Mouse (Mus musculus): ENCODE results near the gene Fxyd4.
A peak's percentile ranks its signal among the peaks of the same experiment; 100 is the strongest.

The Fxyd4 gene

DNA sequence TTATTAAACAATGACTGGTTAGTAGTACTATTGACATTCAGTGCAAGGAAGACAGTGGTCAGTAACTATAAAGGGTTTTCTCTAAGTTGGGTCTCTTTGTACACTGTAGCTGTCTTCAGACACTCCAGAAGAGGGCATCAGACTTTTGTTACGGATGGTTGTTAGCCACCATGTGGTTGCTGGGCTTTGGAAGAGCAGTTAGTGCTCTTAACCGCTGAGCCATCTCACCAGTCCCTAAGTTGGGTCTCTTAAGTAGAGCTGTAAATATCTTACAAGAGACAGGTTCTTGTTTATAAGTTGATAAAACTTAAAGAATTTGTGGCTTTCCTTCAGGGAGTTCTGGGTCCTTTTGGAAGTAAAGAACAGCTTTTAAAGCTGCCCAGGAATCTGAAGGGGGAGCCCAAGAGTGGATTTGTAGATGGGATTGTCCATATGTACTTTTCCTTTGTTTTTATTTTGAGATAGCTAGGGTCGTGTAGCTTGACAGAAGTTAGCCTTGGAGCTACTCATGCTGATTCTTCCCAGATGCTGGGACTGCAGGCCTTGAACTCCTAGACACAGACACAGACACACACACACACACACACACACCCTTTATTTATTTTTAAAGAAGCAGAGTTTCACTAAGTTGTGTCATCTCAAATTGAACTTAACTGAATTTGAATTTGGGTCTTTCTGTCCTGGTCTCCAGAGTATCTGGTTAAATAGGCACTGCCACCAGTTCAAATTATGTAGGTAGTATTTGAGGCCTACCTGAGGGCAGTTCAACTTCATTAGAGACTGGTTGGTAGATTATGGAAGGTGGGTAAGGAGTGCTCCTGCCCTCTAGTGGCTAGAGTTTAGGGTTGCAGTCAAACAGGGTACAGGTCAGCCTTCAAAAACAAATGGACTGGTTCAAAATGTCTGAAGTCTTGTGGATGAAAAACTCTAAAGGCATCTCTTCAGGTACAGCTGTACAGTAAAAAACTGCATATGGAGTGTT is 16.5 kb downstream of the Fxyd4 start:
- peak; percentile 65; the same call in 1 of the 2 replicates for ATAC-seq (ENCODE audit: insufficient number of reproducible peaks, low FRiP score, low TSS enrichment)

DNA sequence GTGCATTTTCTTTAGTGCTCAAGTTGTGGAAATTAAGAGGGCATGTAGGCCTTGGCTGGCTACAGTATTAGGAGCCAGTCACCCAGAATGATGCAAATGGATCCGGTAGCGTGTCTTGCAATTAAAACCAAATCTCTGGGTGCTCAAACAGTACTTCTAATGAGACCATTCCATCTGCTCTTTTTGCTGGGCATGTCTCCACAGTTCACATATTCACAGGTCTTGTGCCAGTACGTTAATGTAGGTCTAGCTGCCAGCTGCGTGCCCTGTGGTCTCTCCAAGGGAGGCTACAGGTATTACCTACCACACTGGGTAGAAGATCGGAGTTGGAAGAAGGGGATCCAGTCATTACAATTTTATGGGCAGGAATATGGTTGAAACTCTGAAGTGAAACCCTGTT is 19.4 kb downstream of the Fxyd4 start:
- ATAC-seq (ENCODE audit: insufficient number of reproducible peaks, low FRiP score, low TSS enrichment) = no peak

DNA sequence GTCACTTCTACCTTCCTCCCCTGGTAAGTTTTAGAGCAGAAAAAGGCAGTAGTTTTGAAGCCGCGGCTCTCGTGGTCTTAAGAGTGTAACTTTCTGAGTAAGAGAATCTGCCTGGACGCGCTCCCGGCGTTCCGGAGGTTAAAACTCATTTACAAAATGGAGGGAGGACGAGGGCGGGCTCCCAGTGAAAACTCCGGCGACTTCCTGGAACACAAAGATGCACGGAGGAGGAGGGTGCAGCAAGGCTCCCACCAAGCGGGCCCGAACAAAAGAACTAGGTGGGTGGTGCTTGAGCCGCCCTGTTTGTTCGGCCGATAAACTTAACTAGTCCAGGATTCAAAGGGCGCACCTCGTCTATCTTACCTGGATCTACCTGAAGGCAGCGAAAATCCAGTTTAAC is 19.9 kb downstream of the Fxyd4 start:
- no peak for ATAC-seq (ENCODE audit: insufficient number of reproducible peaks, low FRiP score, low TSS enrichment)

DNA sequence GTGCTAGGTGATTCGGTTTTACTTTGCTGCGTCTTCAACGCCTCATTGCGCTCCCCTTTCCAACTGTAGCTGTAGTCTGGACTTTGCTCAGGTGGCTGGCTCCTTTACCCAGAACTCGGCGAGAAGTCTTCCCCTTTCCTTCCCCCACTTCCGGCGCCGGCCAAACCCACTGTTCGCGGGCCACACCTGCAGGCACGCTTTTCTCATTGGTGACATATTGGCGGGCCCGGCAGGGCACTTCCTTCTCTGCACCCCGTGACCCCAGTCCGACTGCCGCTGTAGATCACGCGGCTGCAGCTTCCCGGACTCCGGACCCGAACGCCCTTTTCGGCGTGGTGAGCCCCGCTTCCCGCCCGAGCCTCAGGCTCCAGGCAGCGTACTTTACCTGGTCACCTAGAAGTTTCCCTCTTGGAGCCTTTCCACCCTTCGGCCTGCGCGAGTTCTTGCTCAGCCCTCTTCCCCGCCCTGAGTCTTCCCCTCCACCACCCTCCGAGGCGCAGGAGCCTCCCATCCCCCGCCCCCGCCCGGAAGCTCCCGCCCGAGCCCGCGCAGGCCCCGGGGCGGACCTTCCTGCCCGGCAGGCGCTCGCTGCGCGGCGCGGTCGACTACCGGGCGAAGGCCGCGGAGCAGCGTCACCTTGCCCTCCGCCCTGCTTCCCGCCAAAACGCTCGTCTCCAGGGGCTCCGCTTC is 20.6 kb downstream of the Fxyd4 start:
- peak; percentile 80 for ATAC-seq (ENCODE audit: insufficient number of reproducible peaks, low FRiP score, low TSS enrichment)

DNA sequence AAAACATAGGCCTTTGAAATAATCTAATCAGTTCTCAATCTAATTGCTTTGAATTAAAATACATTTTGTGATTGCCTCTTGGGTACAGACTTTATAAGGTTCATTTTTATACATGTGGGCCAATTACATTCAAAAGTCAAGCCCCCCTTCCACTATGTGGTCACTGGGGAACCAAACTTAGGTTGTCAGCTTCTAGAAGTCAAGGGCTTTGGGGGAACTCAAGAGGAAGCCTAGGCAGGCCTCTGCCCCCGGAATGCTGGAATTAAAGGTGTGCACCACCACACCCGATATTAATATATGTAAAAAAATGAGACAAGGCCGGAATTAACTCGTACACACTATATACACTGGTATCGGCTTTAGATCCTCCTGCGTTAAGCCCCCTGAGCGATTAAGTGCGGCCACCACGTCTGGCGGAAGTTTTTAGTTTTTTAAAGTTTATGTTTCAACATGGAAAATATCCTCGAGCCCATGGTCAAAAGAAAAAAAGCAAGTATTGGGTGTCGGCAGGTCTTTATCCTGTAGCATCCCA is 21.2 kb downstream of the Fxyd4 start:
- no peak for ATAC-seq (ENCODE audit: insufficient number of reproducible peaks, low FRiP score, low TSS enrichment)

DNA sequence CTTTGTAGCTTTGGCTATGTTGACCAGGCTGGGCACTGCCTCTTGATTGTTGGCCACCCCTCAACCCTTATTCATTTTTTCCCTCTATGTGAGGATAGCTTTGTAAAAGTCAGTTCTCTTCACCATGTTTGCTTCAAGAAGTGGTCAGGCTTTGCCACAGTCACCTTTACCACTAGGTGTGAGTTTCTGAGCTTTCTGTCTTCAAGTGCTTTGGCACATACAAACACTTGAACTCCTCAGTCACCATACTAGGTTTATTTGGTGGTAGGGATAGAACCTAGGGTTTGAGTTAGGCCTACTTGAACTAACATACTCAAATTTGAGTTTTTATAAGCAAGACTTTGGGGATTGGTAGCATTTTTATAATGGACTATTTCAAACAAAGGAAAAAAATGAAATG is 23.0 kb downstream of the Fxyd4 start:
- ATAC-seq (ENCODE audit: insufficient number of reproducible peaks, low FRiP score, low TSS enrichment) = no peak

DNA sequence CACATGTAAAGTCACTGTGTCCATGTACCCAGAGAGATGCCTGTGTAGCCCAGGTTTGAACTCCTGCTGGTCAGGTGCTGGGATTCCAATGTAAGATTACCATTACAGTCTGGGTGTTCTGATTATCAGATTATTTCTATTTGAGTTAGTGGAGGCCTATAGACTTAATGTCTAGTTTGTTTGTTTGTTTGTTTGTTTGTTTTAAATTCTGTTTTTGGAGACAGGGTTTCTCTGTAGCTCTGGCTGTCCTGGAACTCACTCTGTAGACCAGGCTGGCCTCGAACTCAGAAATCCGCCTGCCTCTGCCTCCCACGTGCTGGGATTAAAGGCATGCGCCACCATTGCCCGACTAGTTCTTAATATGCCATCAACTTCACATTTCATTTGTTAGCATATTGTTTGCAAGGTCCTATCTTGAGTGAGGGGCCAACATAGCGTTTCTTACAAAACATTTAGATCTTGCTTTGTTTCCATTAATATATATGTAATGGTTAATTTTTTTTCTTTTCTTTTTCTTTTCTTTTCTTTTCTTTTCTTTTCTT is 27.3 kb downstream of the Fxyd4 start:
- no peak for ATAC-seq (ENCODE audit: insufficient number of reproducible peaks, low FRiP score, low TSS enrichment)

DNA sequence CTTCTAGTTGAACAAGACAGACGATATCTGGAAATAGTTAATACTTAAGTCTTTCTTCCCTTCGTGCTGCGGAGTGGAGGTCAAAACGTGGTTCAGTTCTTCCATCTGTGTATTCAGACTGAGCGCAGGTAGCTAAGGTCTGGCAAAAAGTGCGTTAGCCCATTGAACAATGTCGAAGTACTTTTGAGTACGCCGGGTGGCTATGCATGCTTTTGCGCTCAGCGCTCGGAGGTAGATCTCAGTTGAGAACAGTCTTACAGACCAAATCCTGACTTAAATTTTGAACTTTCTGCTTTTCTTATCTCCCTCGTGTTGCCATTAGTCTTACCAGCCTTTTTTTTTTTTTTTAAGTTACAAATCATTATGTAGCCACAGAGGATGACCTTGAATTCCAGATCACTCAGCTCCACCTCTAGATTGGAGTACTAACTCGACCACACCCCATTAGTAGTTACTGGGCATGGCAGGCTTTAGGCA is 29.0 kb downstream of the Fxyd4 start:
- no peak for ATAC-seq (ENCODE audit: insufficient number of reproducible peaks, low FRiP score, low TSS enrichment)

DNA sequence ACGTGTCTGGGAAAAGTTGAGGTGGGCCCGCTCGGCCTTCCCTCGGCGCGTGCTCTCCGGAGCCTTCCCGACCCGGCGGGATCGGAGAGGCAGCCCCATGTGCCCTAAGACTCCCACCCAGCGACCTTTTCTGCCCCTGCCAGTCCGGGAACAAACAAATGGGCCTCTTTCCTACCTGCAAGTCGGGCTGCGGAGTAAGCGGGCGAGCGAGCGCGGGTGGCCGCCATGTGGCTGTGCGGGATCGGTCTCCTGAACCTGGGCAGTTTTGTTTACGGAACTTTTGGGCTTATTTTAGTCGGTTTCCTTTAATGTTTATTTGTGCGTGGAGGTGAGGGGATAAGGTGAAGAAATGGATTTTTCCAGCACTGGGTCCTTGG is 29.5 kb downstream of the Fxyd4 start:
- no peak for ATAC-seq (ENCODE audit: insufficient number of reproducible peaks, low FRiP score, low TSS enrichment)

DNA sequence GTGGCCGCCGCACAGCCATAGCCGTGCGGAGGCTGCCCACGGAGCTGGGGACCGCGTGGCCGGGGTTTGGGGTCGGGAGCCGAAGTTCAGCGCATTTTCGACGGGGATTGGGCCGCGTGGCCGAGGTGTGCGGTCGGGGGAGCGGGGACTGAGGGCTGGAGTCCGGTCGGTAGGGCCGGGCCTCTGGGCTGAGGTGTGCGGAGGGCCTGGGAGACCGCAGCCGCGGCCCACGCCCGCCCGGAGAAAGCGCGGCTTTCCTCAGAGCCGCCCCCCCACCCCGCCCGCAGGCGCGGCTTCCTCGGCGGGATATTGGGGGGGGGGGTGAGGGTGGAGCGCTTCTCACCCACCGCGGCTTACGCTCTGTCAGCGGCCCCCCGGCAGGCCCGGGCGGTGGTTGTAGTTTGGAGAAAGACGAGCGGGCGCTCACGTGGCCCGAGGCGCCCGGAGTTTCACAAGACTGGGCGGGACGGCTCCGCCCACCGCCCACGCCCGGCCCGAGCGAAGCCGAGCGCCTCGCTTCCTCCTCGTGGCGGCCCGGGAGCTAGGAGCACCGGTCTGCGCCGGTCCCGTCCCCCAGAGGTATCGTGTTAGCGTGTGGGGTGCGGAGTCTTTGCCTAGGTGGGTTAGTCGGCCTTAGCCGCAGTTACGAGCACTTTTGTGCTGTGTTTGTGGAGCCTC is 30.1 kb downstream of the Fxyd4 start:
- peak; percentile 15; the same call in 1 of the 2 replicates for ATAC-seq (ENCODE audit: insufficient number of reproducible peaks, low FRiP score, low TSS enrichment)

DNA sequence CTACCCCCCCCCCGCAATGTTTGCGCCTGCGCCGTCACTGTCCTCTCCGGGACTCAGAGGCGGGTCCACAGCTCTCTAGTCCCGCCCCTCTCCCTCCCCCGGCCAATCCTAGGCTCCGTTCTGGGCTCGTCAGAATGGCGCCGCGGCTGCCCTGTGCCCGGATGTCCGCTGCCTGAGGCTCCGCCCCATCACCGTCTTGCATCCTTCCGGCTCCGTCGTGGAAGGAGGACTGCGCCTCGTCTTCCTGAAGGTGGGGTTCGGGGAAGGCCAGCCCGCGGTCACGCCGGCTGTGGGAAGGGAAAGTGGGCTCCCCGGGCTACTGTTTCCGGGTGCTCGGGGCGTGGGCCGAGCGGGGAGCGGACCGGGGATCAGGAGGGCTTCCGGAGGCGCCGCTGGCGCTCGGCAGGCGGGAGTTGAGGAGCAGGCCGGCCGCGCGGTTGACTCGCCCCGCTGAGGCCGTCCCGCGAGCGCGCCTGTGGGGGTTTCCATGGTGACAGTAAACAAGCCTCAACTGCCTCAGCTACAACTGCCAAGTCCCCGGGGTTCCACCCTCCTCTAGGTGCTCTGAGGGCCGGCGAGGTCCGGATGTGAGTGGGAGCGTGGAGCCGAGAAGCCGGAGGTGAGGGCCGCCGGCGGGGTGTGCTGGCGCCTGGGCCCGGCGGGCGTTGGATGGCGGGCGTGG is 30.8 kb downstream of the Fxyd4 start:
- peak; percentile 98 for ATAC-seq (ENCODE audit: insufficient number of reproducible peaks, low FRiP score, low TSS enrichment)

DNA sequence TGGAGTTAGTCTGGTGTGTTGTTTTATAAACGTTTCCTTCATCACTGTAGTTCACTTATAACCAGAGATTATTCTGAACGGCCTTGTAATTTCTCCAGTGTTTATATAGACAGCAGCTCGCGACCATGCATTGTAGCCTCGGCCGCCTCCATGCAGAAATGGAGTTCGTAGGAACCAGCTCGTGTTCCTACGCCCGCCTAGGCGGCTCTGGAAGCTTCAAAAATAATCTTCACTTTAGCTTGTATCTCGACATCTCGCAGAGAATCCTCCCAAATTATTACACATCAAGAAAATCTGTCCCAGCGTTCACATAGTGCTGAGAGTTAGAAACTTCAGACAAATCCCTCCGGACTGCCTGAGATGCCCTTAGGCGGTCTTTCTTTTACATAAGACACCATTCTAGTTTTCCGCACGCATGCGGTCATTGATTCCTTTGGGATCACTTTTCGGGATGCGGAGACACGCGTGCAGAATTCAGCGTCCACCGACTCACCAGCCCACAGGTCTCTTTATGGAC is 31.4 kb downstream of the Fxyd4 start:
- peak; percentile 22; the same call in 1 of the 2 replicates for ATAC-seq (ENCODE audit: insufficient number of reproducible peaks, low FRiP score, low TSS enrichment)

DNA sequence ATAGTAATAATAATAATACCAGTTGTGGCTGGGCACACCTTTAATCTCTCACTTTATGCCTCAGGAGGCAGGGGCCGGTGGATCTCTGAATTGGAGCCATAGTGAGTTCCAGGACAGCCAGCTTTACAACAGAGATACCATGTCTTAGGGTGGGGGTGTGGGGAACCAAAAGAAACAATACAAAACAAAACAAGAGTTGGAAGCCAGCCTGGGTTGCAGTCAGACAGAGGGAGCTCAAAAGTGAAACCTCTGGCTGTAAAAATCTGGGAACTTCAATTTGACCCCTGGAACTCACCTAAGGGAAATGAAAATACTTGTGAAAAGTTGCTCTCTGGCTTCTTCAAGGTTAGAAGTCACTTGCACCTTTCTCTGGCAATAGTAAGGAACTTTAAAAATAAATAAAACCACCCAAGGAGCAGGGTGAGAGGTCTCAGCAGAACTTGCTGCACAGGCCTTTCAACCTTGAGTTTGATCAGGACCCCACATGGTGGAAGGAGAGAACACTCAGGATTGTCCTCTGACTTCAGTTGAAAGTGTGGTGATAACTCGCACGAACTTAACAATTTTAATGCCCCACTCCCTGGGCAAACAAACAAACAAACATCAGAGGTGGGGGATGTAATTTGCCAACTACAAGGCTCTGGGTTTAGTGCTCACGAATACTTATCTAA is 32.1 kb downstream of the Fxyd4 start:
- ATAC-seq (ENCODE audit: insufficient number of reproducible peaks, low FRiP score, low TSS enrichment) = no peak

DNA sequence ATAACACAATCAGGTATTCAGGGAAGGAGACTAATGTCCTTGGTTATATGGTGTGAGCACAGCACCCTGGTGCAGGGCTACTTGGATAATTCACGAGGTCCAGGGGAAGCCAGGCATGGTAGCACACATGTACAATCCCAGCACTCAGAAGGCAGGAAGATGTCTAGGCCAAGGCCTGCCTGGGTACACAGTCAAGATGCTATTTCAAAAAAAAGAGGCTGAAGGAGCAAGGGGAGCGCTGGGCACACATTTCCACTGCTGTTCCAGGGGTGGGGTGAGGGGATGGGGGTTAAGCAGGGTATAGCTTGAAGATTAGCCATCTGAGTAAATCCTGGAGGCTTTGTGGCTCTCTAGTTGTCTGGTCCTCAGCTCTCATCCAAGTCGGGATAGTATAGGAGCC is 33.7 kb downstream of the Fxyd4 start:
- ATAC-seq (ENCODE audit: insufficient number of reproducible peaks, low FRiP score, low TSS enrichment) = no peak

DNA sequence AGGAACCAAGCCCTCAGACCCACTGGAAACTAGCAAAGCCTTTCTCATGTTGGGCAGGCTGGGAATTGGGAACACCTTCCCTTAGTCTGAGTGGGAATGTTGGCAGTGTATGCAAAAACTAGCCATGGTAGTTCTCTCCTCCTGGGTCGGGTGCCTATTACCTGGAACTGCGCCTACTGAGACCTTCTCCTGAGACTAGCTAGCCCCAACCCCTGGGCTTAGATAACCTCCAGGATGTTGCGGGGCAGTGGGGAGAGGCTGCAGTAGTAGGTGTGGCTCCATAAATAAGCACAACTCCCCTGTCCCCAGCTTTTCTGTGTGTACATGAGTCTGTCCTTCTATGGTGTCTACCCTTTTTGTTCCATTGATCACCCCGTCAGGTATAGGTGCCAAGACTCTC is 34.9 kb downstream of the Fxyd4 start:
- ATAC-seq (ENCODE audit: insufficient number of reproducible peaks, low FRiP score, low TSS enrichment) = no peak

DNA sequence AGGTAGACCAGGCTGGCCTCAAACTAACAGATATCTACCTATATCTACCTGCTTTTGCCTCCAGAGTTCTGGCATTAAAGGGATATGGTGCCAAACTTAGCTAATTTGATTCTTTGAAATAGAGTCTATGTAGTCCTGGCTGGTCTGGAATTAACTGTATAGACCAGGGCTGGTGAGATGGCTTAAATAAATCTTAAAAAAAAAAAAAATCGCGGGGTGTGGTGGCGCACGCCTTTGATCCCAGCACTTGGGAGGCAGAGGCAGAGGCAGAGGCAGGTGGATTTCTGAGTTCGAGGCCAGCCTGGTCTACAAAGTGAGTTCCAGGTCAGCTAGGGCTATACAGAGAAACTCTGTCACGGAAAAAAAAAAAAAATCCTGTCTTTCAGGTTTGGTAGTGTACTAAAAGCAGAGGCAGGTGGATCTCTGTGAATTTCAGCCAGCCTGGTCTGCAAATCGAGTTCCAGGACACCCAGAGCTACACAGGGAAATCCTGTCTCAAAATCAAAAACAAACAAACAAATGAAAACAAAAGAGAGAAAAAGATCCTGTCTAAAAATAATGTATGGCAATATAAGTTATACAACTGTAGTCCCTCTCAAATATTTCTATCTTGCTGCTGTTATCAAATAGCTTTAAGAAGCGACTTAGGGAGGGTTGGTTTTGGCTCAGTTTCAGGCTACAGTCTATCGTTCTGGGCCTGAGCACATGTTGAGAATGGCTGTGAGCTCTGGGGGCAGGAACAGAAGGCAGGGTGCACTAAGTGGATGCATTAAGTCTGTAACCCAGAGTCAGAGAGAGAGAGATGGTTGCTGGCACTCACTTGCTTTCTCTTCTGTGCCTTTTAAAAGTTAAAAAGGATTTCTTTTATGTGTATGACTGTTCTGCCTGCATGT is 35.7 kb downstream of the Fxyd4 start:
- no peak for ATAC-seq (ENCODE audit: insufficient number of reproducible peaks, low FRiP score, low TSS enrichment)

DNA sequence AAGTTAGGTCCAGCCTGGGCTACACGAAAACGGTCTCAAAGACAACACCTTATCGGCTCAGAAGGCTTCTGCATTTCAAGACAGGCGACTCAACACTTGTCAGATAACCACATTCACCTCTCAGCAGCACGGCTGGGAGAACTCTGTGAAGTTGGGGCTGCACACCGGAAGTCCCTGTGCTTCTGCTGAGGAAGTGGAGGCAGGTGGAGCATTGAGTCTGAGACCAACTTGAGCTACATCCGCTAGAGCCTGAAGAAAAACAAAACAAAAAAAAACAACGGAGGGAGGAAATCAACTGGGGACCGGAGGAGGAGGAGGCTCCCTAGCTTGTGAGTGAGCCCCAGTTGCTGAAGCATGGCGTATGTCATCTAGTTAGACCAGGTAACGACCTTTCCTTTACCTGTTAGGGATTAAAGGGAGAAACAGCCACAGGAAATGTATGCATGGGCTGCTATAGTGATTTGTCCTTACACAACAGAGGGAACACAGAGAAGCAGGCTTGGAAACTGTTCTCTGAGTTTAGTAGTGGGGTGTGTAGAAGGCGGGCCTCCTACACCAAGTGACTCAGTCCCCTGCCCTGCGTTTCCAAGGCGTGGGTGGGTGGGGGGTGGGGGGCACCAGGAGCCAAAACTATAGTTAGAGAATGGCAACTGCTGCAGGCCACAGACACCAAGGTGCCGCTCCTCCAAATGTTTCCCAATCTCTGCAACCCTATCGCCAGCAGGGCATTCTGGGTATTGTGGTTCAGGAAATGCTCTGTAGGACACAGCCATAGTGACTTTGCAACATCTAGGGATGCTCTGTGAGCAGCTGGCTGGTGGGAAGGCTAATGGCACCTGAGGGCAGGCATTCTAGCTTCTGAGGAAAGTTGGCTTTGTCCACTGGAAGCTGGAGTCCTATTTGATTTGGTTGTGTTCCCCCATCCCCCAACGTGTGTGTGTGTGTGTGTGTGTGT is 37.1 kb downstream of the Fxyd4 start, which contains the start of gene Hnrnpf:
Gene Hnrnpf, plus strand, starts transcription at position 199 of the 955 bp plus-strand sequence.
- ATAC-seq (ENCODE audit: insufficient number of reproducible peaks, low FRiP score, low TSS enrichment) = no peak
